Mouse (Mus musculus): ENCODE measurements at regions not wholly inside any gene's neighbourhood (a gene's known extent, or its start where the extent isn't known, plus 50 kb on each side); places are given as distances from the start of the nearest gene placed in this dataset.
A peak's percentile ranks its signal among the peaks of the same experiment; 100 is the strongest.
"Not testable (repeated sequence)": the region's sequence is repeated elsewhere in the genome, so short reads cannot be mapped to it uniquely, and the experiment has no call there.

DNA sequence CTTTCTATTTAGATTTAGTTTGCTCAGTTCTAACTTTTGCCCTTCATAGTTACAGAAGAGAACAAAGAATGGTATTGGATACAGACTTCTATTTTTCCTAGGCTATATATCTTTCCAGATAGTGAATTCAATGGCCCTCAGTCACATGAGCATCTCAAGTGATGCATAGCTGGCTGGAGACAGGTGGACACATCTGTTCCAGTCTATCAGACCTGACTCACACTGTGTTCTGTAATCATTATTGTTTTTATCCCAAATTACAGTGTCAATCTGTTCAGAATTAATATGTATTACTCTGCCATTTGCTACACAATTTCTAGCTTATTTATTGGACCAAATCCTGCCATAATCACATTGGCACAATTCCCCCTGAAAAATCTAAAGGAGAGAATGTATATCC is 298.0 kb upstream of the Foxg1 start:
- DNase-seq = no peak

DNA sequence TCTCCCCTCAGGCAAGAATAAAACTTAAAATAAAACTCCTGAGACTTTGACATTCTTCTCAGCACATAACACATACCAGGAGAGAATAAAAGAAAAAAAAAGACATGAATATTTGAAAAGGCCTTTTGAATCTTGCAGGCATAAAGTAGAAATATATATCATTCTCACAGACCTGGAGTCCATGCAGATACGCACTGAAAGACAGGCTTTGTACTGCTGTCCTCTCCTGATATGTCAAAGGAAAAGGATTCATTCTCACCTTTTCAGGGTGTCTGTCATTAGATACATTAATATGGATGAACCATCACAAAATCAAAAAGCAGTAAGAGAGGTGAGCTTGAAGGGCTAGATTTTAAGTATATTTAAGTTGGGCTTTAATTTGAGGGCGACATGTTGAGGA is 296.4 kb upstream of the Foxg1 start:
- DNase-seq = no peak

DNA sequence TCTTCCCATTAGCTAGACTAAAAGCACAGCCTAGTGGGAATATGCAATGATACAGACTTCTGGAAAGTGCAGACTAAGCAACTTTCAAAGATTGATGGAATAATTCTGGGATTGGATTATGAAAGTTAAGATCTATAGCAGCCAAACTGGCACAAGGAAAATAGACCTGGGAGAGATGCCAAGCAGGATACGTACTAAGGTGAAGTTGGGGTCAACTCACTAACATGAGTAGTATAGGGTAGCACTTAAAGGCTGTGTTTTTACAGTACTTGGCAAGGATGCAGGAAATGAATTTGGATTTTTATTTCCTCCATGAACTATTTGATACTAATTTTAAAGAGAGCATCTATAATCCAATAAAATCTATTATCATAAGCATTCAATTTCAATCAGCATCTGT is 292.3 kb upstream of the Foxg1 start:
- no peak for DNase-seq

DNA sequence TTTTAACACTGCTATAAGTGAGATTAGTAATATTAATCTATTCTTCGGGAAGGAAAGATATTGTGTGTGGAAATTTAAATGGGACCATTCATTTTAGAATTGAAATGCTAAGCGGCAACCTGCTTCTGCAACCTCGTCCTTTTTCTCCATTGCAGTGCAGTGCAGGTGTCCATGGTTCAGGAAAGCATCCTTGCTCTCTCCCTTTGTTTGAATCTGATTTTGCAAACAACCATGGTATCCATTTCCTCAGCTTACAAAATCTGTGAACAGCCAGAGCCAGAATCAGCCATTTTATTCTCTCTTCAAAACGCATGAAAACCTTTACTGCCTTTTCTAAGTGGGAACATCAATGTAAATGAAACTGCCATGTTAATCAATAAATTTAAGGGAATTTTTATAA is 276.5 kb upstream of the Foxg1 start:
- DNase-seq = no peak

DNA sequence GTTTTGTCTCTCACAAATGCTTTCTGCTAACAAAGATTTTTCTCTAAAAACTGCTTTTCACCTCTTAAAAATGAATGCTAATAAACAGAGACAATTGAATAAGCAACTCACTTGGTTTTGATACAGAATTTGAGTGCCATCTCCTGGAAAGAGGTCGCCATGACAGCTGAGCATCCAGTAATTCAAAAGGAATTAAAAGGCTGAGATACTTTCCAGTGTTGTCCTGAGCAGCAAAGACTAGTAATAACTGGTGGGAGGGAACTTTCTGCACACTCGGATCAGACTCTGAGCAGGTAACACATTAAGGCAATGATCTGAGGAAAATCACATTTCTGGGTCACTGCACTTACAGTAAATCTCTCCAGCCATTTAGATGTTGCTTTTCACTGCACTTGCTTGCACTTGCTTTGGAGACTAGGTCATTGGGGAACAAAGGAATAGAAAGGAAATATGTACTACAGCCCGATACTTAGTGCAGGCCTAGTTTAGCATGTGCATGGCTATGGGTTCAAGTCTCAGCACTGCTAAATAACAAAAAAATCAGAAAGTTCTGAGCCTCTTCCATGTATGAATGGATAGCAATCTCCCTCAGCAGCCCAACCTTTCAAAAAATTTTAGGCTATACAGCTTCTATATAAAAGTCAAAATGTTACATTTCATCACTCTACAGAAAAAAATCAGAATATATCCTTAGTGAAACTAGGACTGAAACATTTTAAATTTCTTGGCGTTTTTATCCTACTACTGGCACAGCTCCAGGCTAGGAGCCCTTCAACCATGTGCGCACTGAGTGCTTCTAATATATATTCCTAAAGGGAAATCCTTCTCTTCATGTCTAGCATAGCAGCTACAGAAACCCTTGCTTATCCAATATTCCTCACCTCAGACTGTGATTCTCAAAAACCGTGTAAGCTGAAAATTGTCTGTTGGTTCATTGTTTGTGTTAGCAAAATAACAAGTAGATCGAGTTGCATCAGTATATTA is 275.8 kb upstream of the Foxg1 start:
- peak; percentile 1 for DNase-seq

DNA sequence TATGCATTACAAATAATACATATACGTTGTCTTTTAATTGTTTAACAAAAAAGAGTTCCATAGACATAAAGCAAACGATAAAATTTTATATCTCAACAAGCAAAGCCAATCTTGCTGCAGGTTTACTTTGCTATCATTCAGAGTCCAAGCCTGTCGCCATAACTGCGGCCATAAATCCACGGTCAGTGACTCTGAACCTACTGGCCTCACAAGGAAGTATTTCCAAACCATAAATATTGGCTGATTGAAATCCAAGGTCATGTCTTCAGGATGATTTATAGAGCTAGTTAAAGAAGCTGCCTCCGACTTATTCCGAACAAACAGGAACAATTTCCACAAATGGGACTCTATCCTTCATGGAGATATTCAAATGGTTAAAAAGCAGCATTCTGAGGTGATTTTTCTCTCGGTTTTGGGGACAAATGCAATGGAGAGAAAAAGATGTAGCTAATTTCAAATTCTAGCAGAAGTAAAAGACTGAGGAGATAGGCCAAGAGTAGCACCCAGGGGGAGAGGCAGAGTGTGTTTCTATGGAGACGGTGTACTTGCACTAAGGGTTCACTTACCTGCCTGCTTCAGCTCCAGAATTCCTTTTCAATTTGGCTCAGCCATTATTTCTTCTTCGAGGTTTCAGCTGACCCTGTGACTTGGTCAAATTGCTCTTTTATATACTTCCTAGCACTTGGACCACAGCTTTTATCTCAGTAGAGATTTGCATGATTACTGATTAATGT is 274.9 kb upstream of the Foxg1 start:
- no peak for DNase-seq

DNA sequence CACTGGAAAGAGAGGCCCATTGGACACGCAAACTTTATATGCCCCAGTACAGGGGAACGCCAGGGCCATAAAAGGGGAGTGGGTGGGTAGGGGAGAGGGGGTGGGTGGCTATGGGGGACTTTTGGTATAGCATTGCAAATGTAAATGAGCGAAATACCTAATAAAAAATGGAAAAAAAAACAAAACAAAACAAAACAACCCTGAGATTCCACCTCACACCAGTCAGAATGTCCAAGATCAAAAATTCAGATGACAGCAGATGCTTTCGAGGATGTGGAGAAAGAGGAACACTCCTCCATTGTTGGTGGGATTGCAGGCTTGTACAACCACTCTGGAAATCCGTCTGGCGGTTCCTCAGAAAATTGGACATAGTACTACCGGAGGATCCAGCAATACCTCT is 251.4 kb upstream of the Foxg1 start:
- DNase-seq = not testable (repeated sequence)

DNA sequence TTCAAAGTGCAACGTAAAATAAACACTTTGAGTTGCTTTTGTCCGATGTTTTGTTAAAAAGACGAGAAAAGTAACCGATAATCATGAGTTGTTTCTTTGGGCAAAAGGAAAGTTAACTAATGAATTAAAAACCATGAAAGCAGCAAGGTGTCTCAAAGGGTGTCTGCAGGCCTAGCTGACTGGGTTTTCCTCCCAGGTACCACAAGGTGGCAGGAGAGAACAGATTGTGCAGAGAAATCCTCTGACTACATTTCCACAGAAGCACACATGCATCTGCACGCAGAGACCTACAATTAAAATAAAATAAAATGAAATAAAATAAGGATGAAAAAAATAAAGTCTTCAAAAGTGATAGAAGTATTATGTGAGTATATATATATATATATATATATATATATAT is 212.4 kb upstream of the Foxg1 start:
- DNase-seq = no peak

DNA sequence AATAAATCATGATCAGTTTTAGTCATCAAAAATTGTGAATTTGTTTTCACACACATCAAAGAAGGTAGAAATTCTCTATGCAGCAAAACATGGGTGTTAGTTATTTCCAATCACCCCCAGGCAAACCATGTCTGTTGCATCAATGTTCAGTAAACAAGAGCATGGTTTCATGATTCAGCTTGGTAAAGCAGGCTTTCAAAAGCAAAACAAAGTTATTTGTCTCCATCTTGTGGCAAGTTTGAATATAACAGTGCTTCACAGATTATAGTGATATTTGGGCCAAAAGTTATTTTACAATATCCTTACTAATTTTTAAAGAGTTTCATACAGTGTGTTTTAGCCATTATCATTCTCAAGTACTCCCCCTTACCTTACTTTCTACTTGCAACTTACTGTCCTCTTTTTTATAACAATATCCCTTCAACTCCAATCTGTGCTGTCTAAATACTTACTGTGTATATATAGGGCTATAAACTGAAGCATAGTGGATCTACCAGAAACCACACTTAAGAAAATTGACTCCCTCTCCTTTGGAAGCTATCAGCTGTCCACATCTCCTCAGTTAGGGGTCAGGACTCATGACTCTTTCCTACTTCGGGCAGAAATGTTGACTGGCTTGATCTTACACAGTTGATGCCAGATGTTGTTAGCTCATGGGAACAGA is 211.3 kb upstream of the Foxg1 start:
- DNase-seq = no peak

DNA sequence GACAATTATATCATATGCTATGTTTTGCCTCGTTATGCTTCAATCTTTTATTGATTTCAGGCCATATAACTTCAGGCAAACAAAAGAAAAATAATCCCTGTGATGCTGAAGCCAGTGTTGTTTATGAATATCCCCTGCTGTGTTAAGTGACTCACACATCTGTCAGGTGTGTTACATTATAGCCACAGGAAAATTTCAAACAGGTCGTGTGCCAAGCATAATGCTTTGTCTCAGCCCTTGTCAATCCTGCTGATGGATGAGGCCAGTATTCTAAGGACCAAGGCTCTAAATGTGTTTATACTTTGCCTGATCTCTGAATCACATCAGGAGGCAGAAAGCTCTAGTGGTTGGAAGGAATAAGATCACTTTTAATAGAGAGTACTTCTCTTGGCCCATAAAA is 191.1 kb upstream of the Foxg1 start:
- DNase-seq = no peak

DNA sequence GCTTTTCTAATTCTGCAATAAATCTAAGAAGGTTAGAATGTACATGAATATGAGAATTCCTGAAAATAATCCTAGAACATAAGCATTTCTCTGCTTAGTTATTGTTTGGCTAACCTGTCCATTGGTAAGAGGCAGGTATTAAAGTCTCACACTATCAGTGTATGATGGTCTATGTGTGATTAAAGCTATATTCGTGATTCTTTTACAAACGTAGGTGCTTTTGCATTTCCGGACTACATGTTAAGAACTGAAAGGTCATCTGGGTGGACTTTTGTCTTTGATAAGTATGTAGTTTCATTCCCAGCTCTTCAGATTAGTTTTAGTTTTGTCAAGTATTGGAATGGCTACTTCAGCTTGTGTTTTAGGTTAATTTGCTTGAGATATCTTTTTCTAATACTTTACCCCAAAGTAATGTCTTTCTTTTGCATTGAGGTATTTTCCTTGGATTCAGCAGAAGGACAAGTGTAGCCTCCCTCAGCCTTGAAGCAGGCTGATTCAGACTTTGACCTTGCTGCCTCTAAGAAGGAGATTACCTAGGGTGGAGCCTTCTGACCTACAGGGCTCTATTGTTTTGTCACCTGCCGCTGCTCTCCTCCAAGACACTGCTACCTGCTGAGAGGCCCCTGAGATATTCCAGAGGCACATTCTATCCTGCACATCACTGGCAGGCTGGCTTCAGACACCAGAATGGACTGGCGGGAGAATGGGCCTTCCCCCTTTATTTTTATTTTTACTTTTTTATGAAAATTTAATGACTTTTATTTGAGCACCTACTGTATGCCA is 148.7 kb upstream of the Foxg1 start:
- DNase-seq = no peak

Measured in kidney, adult 11 months (tissue).